Mouse (Mus musculus) forebrain, embryonic 14.5 days (tissue): ENCODE measurements around the gene Apoc3. TPM values are rescaled to one million over a fixed set of nuclear protein-coding genes. Genes with fewer than 3 reads are reported as not detected.

Experiments
- ATAC-seq: fragments of 200-750 bp; cut with Nextera tagmentation; 2 replicates; pipeline ENCODE4 v1.8.0; 2017; ENCODE audit warnings: mild to moderate bottlenecking, moderate library complexity
- DNase-seq: peaks from one replicate; pipeline ENCODE4 v3.0.0-alpha.2; 2015; ENCODE audit warnings: low spot score
- H3K27ac ChIP-seq: fragments of 300-500 bp; sonication (generic); 2 replicates; pipeline ENCODE4 v1.5.1; 2014; ENCODE audit warnings: low read depth, mild to moderate bottlenecking, control low read depth, low read length, moderate library complexity
- H3K27me3 ChIP-seq: fragments of 300-500 bp; sonication (generic); replicated peaks from 2 replicates; pipeline ENCODE4 v1.6.1; 2014; ENCODE audit warnings: low read length, control low read depth, mixed read lengths; ENCODE audit not compliant: control insufficient read depth, insufficient read depth
- H3K36me3 ChIP-seq: fragments of 300-500 bp; sonication (generic); 2 replicates; pipeline ENCODE4 v1.6.1; 2014; ENCODE audit warnings: low read length, control low read depth; ENCODE audit not compliant: control insufficient read depth, insufficient read depth
- H3K4me1 ChIP-seq: fragments of 300-500 bp; sonication (generic); 2 replicates; pipeline ENCODE4 v1.6.1; 2014; ENCODE audit warnings: antibody characterized with exemption, low read length, control low read depth; ENCODE audit not compliant: control insufficient read depth, insufficient read depth
- H3K4me2 ChIP-seq: fragments of 300-500 bp; sonication (generic); 2 replicates; pipeline ENCODE4 v1.6.1; 2014; ENCODE audit warnings: mild to moderate bottlenecking, control low read depth, low read length
- H3K4me3 ChIP-seq: fragments of 300-500 bp; sonication (generic); 2 replicates; pipeline ENCODE4 v1.5.1; 2014; ENCODE audit warnings: low read depth, low read length, control low read depth
- H3K9ac ChIP-seq: fragments of 300-500 bp; sonication (generic); 2 replicates; pipeline ENCODE4 v1.6.1; 2014; ENCODE audit warnings: mild to moderate bottlenecking, low read length, control low read depth, moderate library complexity
- H3K9me3 ChIP-seq: fragments of 300-500 bp; sonication (generic); replicated peaks from 2 replicates; pipeline ENCODE4 v1.6.1; 2016; ENCODE audit warnings: low read length, control low read depth, mixed read lengths; ENCODE audit not compliant: control insufficient read depth
- WGBS: fragments of 180-500 bp; shearing (Covaris S2); extraction: QIAGEN DNeasy Blood & Tissue Kit; methylation state at CpG from one replicate; pipeline ENCODE4 v1.1.7; 2014; 5-methylcytosine and 5-hydroxymethylcytosine counted together
- polyA plus RNA-seq: library from polyadenylated mRNA; unstranded; fragments of >200 nt; fragmentation: Nextera tagmentation; extraction: Ambion mirVana; gene quantifications from 2 replicates; pipeline ENCODE4 v1.2.1, GENCODE M21; 2014

Apoc3 gene
- polyA plus RNA-seq, 1 experiment from 2014 or later: not detected

GRCm38 (mm10) chr9:46240526-46241153 lies 5.2 kb upstream of the Apoc3 start, which contains the start of gene Apoa4:
Gene Apoa4, plus strand, starts transcription at chr9:46240696.
- H3K27ac ChIP-seq: no peak within 1 kb of the TSS
- no peaks in the 10 kb centered on the region for H3K27me3 ChIP-seq
- no peaks in the 10 kb centered on the region for H3K36me3 ChIP-seq
- H3K4me1 ChIP-seq: no peaks in the 10 kb centered on the region
- H3K9ac ChIP-seq: no peak within 1 kb of the TSS
- WGBS: 67% methylated on average over 7 of the region's 7 CpGs
- DNase-seq (no peak), ATAC-seq (no peak)
- H3K4me3 ChIP-seq: no peak within 1 kb of the TSS
- no peak within 1 kb of the TSS for H3K4me2 ChIP-seq
- H3K9me3 ChIP-seq: no peaks in the 10 kb centered on the region

- Histone ChIP-seq H3K9me3 (no peaks in the 10 kb centered on the region), H3K9ac (no peak overlapping the region), H3K36me3 (no peaks in the 10 kb centered on the region), H3K27ac (no peak overlapping the region), H3K4me1 (no peaks in the 10 kb centered on the region), H3K4me3 (no peak overlapping the region), H3K4me2 (no peak overlapping the region), H3K27me3 (no peaks in the 10 kb centered on the region)
- 87% methylated on average over 7 of the region's 7 CpGs for WGBS
- ATAC-seq: no peak
- no peak for DNase-seq
Observed at GRCm38 (mm10) chr9:46238850-46239249, 3.4 kb upstream of the Apoc3 start.

- ATAC-seq (no peak), DNase-seq (no peak)
- Histone ChIP-seq H3K9me3 (no peaks in the 10 kb centered on the region), H3K27ac (no peak overlapping the region), H3K4me1 (peaks cover under 1% of the 10 kb centered on the region; the same call in 1 of the 2 replicates), H3K4me2 (no peak overlapping the region), H3K27me3 (no peaks in the 10 kb centered on the region), H3K9ac (no peak overlapping the region), H3K4me3 (no peak overlapping the region), H3K36me3 (no peaks in the 10 kb centered on the region)
- WGBS: 53% methylated on average over 4 of the region's 4 CpGs
Observed at GRCm38 (mm10) chr9:46235649-46236048, 213 bp upstream of the Apoc3 start.

- DNase-seq (no peak), ATAC-seq (no peak)
- H3K36me3 ChIP-seq: no peaks in the 10 kb centered on the region
- H3K4me1 ChIP-seq: peaks cover 4% of the 10 kb centered on the region; the same call in 1 of the 2 replicates
- WGBS: 88% methylated on average over 6 of the region's 6 CpGs
- H3K4me2 ChIP-seq: no peak overlapping the region
- no peaks in the 10 kb centered on the region for H3K27me3 ChIP-seq
- H3K9me3 ChIP-seq: no peaks in the 10 kb centered on the region
- H3K27ac ChIP-seq: no peak overlapping the region
- H3K4me3 ChIP-seq: no peak overlapping the region
- no peak overlapping the region for H3K9ac ChIP-seq
Observed at GRCm38 (mm10) chr9:46235196-46235595, 240 bp downstream of the Apoc3 start.

- Histone ChIP-seq H3K9me3 (no peaks in the 10 kb centered on the region), H3K4me2 (peak overlapping the region; percentile 77), H3K36me3 (no peaks in the 10 kb centered on the region), H3K4me3 (peak overlapping the region; percentile 39), H3K27me3 (no peaks in the 10 kb centered on the region), H3K27ac (no peak overlapping the region), H3K4me1 (peaks cover 10% of the 10 kb centered on the region; the same call in 1 of the 2 replicates), H3K9ac (peak overlapping the region; percentile 66)
- peak; percentile 33 for DNase-seq
- 12% methylated on average over 13 of the region's 13 CpGs for WGBS
- ATAC-seq: 0 out of 2 replicates have a peak, but pooled peaks have one; percentile 21
Observed at GRCm38 (mm10) chr9:46230450-46230975, 4.9 kb downstream of the Apoc3 start.

GRCm38 (mm10) chr9:46229573-46230449 lies 5.6 kb downstream of the Apoc3 start:
- H3K4me1 ChIP-seq: peaks cover 10% of the 10 kb centered on the region; the same call in 1 of the 2 replicates
- H3K27me3 ChIP-seq: no peaks in the 10 kb centered on the region
- no peaks in the 10 kb centered on the region for H3K36me3 ChIP-seq
- no peaks in the 10 kb centered on the region for H3K9me3 ChIP-seq
- H3K4me2 ChIP-seq: peak overlapping the region; percentile 77
- no peak overlapping the region for H3K27ac ChIP-seq
- ATAC-seq: peak; percentile 98
- 14% methylated on average over 37 of the region's 37 CpGs for WGBS
- peak; percentile 95 for DNase-seq
- peak overlapping the region; percentile 66 for H3K9ac ChIP-seq
- peak overlapping the region; percentile 39 for H3K4me3 ChIP-seq

- no peak within 1 kb of the TSS for H3K9ac ChIP-seq
- H3K36me3 ChIP-seq: 0 out of 2 replicates have a peak, but pooled peaks cover 2% of the 10 kb centered on the region
- WGBS: 72% methylated on average over 9 of the region's 9 CpGs
- ATAC-seq (no peak), DNase-seq (no peak)
- no peaks in the 10 kb centered on the region for H3K27me3 ChIP-seq
- no peak within 1 kb of the TSS for H3K4me2 ChIP-seq
- H3K27ac ChIP-seq: no peak within 1 kb of the TSS
- H3K4me3 ChIP-seq: no peak within 1 kb of the TSS
- H3K9me3 ChIP-seq: no peaks in the 10 kb centered on the region
- H3K4me1 ChIP-seq: peaks cover 10% of the 10 kb centered on the region; the same call in 1 of the 2 replicates
Observed at GRCm38 (mm10) chr9:46228491-46228890, 6.9 kb downstream of the Apoc3 start, which contains the start of gene Apoa1. Gene Apoa1, plus strand, starts transcription at chr9:46228580.

GRCm38 (mm10) chr9:46227064-46227614 lies 8.3 kb downstream of the Apoc3 start:
- no peak overlapping the region for H3K27ac ChIP-seq
- WGBS: 91% methylated on average over 3 of the region's 3 CpGs
- no peaks in the 10 kb centered on the region for H3K27me3 ChIP-seq
- H3K9ac ChIP-seq: no peak overlapping the region
- H3K4me3 ChIP-seq: no peak overlapping the region
- ATAC-seq (no peak), DNase-seq (no peak)
- peaks cover 9% of the 10 kb centered on the region; the same call in 1 of the 2 replicates for H3K36me3 ChIP-seq
- H3K4me2 ChIP-seq: no peak overlapping the region
- no peaks in the 10 kb centered on the region for H3K9me3 ChIP-seq
- H3K4me1 ChIP-seq: peaks cover 10% of the 10 kb centered on the region; the same call in 1 of the 2 replicates
